Mouse (Mus musculus): ENCODE measurements around the gene Galr2. TPM values are rescaled to one million over a fixed set of nuclear protein-coding genes. Genes with fewer than 3 reads are reported as not detected.
"Not testable (repeated sequence)": the region's sequence is repeated elsewhere in the genome, so short reads cannot be mapped to it uniquely, and the experiment has no call there.

Gene Galr2
- total RNA-seq, 2 experiments from 2014 or later: not detected

DNA sequence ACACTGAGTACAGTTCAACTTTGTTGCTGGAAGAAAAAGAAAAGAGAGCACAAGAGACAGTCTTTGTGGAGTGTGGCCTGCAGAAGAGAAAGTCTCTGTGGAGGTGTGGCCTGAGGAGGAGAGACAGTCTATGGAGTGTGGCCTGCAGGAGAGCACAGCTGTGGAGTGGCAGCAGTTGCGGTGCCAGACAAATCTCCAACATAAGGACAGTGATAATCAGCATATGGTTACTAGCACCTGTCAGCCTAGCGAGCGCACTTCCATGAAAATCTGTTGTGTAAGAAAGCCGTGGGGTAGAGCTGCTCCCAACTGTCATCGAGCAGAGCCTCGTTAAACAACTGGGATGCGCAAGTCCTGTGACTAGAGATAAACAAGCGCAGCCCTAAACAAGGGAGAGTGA, 11.2 kb upstream of the Galr2 start:
- no peak for DNase-seq (ENCODE audit: low spot score in 2 of 2)

DNA sequence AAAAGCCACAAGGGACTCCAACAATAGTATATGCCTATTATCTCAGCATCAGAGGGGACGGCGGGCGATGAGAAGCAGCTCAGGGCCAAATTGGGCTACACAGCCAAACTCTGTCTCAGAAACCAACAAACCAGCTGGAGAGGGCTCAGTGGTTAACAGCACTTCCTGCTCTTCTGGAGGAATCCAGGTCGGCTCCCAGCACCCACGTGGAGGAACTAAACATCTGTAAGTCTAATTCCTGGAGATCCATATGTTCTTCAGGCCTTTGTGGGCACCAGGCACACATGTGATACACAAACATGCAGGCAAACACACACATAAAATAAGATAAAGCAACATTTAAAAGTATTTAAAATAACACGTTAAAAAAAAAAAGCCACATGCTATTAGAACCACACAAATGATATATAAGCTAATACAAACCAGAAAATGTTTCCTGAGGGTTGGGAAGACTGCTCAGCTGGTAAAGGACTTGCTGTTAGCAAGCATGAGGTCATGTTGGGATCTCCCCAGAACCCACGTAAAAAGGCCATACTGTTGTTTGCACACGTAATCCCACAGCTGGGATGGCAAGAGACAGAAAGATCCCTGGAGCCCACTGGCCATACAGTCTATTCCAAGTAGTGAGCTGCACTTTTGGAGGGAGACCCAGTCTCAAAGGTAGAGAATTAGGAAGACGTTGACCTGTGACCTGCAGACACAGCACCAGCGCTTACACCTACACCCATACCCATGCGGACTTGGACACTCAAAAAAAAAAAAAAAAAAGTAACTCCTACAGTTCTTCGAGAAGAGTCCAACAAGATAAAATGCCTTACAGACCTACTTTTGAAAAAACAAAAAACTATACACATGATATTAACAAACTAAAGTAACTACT, 7.9 kb upstream of the Galr2 start:
- no peak for DNase-seq (ENCODE audit: low spot score in 2 of 2)

DNA sequence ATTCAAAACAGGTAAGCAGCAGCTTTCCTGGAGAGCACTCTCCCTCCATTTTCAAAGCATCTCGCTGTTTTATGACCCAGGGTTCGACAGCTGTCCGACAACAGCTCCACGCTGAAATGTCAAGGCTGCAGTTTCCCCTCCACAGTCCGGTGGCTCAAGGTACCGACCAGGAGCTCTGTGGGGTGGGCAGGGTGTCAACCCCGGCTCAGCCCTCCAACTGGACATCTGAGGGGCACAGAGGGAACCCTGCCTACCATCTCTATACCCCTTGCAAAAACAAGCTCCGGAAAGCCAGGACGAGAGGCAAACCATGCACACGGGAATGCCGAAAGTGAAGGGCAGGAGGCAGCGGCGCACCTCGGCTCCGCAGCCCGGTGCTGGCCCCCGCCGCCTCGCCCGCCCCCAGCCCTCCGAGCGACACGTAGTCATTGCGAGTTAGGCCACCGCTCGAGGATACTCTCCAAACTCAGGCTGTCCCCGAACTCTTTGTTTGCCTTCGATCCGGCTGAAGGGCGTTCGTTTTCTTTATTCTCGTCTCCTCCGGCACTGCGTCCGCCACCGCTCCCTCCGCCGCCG, 7.2 kb upstream of the Galr2 start:
- no peak for DNase-seq (ENCODE audit: low spot score in 2 of 2)

DNA sequence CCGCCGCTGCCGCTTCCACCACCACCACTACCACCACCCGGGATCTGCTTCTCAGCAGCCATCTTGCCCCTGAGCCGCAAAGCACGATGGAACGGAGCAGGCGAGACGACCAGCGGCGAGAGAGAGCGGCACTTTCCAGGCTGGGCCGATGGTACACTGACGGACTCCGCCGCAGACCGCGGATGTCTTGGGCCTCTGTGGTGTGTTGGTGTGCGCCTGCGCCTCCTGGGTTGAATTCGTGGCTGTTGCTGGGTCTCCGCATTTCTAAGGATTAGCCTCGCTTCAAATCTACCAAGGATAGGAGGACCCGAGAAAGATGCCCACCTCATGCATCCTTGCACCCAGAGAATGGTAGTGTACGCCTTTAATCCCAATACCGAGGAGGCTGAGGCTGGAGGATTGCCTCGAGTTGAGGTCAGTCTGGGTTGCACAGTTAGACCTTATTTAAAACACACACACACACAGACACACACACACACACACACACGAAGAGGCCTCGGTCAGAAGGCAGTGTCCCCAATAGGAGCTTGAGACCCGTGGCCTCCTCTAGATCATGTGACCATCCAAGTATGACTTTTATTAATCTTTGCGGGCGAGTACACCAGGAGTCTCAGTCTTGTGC, 6.6 kb upstream of the Galr2 start, which contains the start of gene Srp68:
Gene Srp68, minus strand, starts transcription at position 173 of the 622 bp plus-strand sequence.
- DNase-seq (ENCODE audit: low spot score in 2 of 2): peak; percentile 90 to 94

DNA sequence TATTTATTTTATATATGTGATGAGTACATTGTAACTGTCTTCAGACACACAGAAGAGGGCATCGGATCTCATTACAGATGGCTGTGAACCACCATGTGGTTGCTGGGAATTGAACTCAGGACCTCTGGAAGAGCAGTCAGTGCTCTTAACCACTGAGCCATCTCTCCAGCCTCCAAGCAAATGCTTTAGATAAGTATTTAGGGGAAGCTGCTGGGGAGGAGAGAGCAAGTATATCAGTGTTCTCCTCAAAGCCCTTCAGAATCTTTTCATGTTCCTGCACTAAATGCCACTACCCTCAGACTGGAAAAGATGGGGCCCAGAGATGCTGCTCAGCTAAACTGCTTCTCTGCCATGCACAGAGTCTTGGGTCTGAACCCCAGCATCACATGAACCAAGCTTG, 3.6 kb upstream of the Galr2 start:
- DNase-seq (ENCODE audit: low spot score in 2 of 2): not testable (repeated sequence)

- DNase-seq (ENCODE audit: low spot score in 2 of 2): no peak
Observed at GRCm38 (mm10) chr11:116281671-116282070, 932 bp downstream of the Galr2 start.

DNA sequence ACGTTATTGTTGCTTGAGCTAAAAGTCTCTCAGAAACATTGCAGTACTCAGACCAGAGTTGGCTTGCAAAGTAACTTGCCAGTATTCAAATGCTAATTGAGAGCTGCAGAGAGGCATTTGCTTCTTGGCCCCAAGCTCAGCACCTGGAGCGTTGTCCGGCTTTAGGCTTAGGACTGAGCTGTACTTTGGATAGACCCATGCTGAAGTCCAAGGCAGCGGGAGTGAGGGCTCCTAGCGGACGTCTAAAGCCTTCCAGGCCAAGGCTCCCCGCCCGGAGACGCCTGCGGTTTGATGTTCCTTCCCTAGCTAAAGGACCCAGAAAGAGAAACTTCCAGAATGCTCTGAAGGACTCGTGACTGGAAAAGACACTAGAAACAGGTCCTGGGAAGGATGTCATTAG, 1.4 kb downstream of the Galr2 start:
- DNase-seq (ENCODE audit: low spot score in 2 of 2): no peak

DNA sequence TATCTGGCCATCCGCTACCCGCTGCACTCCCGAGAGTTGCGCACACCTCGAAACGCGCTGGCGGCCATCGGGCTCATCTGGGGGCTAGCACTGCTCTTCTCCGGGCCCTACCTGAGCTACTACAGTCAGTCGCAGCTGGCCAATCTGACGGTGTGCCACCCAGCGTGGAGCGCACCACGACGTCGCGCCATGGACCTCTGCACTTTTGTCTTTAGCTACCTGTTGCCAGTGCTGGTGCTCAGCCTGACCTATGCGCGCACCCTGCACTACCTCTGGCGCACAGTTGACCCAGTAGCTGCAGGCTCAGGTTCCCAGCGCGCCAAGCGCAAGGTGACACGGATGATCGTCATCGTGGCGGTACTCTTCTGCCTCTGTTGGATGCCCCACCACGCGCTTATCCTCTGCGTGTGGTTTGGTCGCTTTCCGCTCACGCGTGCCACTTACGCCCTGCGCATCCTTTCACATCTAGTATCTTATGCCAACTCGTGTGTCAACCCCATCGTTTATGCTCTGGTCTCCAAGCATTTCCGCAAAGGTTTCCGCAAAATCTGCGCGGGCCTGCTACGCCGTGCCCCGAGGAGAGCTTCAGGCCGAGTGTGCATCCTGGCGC, 2.3 kb downstream of the Galr2 start:
- DNase-seq (ENCODE audit: low spot score in 2 of 2): no peak

DNA sequence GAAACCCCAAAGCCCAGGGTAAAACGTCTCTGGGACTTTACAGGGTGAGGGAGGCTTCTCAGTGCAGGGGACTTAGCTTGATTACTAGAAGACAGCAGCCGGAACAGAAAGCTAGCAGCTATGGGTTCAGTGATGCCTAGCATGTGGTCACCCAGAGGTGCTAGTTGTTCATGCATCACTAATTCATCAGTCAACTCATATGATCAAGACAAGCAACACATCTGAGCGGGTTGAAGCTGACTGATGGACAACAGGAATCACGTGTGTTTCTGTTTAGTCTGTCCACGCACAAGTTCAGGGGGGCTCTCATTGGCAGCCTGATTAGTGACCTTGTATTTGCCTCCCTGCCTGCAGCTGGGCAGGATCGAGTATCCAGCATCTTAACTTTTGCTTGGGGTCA, 3.2 kb downstream of the Galr2 start:
- DNase-seq (ENCODE audit: low spot score in 2 of 2): no peak

DNA sequence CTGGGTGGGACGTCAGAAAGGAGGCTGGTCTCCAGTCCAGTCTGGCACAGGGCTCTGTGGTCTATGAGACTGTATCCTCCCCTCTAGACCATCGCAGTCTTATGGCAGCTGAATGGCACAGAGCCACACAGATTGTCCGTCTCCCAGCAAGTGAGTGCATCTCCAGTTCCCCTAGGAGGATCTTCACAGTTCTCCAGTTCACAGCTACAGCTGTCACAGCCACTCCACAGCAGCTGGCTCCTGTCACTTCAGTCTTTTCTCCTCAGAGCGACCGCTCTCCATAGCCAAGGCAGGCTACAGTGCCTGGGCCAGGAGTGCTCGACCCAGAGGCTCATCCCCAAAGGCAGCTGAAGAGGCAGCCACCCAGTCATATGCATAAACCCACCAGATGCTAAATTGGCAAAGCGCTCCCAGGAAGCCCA, 5.0 kb downstream of the Galr2 start:
- DNase-seq (ENCODE audit: low spot score in 2 of 2): no peak

- DNase-seq (ENCODE audit: low spot score in 2 of 2): no peak
Observed at GRCm38 (mm10) chr11:116287351-116287750, 6.6 kb downstream of the Galr2 start.

GRCm38 (mm10) chr11:116290556-116290955, 9.8 kb downstream of the Galr2 start:
- no peak for DNase-seq (ENCODE audit: low spot score in 2 of 2)

GRCm38 (mm10) chr11:116292401-116292800, 11.7 kb downstream of the Galr2 start:
- DNase-seq (ENCODE audit: low spot score in 2 of 2): no peak

- no peak for DNase-seq (ENCODE audit: low spot score in 2 of 2)
Observed at GRCm38 (mm10) chr11:116293538-116294137, 12.9 kb downstream of the Galr2 start.

DNA sequence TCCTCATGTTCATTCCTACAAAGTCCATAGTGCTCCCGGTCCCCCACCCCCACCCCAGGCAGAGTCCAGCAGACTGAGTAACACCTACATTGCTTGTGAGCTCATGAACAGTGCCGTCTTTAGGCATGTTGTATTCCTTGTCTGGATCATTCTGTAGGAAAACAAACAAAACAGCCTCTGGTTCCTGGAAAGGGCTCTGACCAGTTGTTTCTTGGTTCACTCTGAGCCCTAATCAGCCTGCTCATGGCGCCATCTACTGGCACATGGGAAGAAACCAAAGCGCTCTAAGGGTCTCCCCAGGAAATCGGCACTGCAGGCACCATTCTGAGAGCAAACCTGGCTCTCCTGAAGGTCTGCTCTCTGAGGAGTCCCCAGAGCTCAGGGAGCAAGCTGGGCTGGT, 13.6 kb downstream of the Galr2 start:
- peak; percentile 62 to 66 for DNase-seq (ENCODE audit: low spot score in 2 of 2)

- DNase-seq (ENCODE audit: low spot score in 2 of 2): no peak
Observed at GRCm38 (mm10) chr11:116296191-116296734, 15.5 kb downstream of the Galr2 start.

DNA sequence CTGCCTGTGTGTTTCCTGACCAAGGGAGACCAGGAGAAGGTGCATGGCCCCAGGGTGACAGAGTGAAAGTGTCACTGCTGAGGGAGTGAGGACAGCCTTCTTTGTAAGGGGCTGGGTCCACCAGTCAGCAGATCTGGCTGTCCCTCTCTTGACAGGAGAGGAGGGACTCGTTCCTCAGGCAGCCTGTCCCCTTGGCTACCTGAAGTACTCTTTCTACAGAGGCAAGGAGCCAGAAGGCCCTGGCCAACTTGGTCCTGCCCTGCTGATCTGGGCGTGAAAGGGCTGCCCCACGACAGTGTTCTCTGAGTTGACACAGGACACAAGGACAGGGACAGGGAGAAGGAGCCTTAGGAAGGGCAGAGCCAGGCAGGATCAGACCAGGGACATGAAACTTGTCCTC, 16.3 kb downstream of the Galr2 start:
- no peak for DNase-seq (ENCODE audit: low spot score in 2 of 2)

GRCm38 (mm10) chr11:116298221-116298620, 17.5 kb downstream of the Galr2 start:
- no peak for DNase-seq (ENCODE audit: low spot score in 2 of 2)

- no peak for DNase-seq (ENCODE audit: low spot score in 2 of 2)
Observed at GRCm38 (mm10) chr11:116298621-116299020, 17.9 kb downstream of the Galr2 start.

DNA sequence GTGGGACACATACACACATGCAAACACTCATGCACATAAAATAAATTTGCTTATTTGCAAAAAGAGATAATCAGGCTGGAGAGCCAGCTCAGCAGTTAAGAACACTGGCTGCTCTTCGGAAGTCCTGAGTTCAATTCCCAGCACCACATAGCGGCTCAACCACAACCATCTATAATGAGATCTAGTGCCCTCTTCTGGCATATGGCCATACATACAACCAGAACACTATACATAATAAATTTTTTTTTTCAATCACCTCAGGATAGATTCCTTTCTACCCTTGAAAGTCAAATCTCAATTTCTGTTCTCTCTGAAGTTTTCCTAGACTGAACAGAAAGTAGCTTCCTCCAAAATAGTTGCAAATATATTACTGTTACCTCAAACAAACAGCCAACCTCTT, 24.7 kb downstream of the Galr2 start:
- no peak for DNase-seq (ENCODE audit: low spot score in 2 of 2)

Measured in layer of hippocampus, postnatal 10 days (tissue).